Mouse (Mus musculus) layer of hippocampus, postnatal 14 days (tissue): Measurements from ENCODE around the gene Ttc26. TPM values are rescaled to one million over a fixed set of nuclear protein-coding genes. Genes with fewer than 3 reads are reported as not detected.
"Not testable (repeated sequence)": the region's sequence is repeated elsewhere in the genome, so short reads cannot be mapped to it uniquely, and the experiment has no call there.

Experiments used
- DNase-seq, 2 experiments: peaks; one replicate each; pipeline ENCODE4 v3.0.0; 2021 to 2022; ENCODE audit warnings: low spot score in 2 of 2, mixed read lengths in 1 of 2
- total RNA-seq, 2 experiments: library from RNA; stranded (reverse); gene quantifications; 2 replicates each; pipeline ENCODE4 v1.2.3; 2021

The Ttc26 gene
- total RNA-seq, 2 experiments from 2014 or later: 8.8 to 9.8 TPM

- DNase-seq: no peak
These were observed 71.8 kb downstream of the Ttc26 start for GRCm38 (mm10) chr6:38453049-38453448.

GRCm38 (mm10) chr6:38456425-38456824 is 75.2 kb downstream of the Ttc26 start:
- DNase-seq: not testable (repeated sequence)

- no peak for DNase-seq
These were observed 76.8 kb downstream of the Ttc26 start for GRCm38 (mm10) chr6:38458075-38458474.

GRCm38 (mm10) chr6:38469591-38469990 is 88.3 kb downstream of the Ttc26 start:
- DNase-seq: no peak

Other genes starting within 250 kb of the Ttc26 start
- 10 to 100 TPM; 39.6 to 41.8 TPM for gene D630045J12Rik, start 127.5 kb upstream of the Ttc26 start, total RNA-seq
- 1 to 10 TPM; 3.1 to 3.5 TPM for gene Zc3hav1l, start 82.2 kb upstream of the Ttc26 start, total RNA-seq
- 1 to 10 TPM; 2.8 to 3.3 TPM for gene Zc3hav1, start 26.9 kb upstream of the Ttc26 start, total RNA-seq
- 10 to 100 TPM; 38.0 to 38.7 TPM for gene Ubn2, start 52.5 kb downstream of the Ttc26 start, total RNA-seq
- 10 to 100 TPM; 52.0 to 55.9 TPM for gene Fmc1, start 152.0 kb downstream of the Ttc26 start, total RNA-seq
- 100 to 1,000 TPM; 161 to 187 TPM for gene Luc7l2, start 169.9 kb downstream of the Ttc26 start, total RNA-seq